Mouse (Mus musculus) MEL (cell line): ENCODE measurements around the gene Nrp1.

Experiments
- BHLHE40 ChIP-seq: IDR thresholded peaks from 2 replicates; pipeline ENCODE4 v1.6.1; 2012; ENCODE audit warnings: low read depth, mild to moderate bottlenecking, inconsistent platforms, low read length, improper control_type of control experiment, borderline replicate concordance
- MAFK ChIP-seq: IDR thresholded peaks from 2 replicates; pipeline ENCODE4 v1.6.1; 2011; ENCODE audit warnings: low read depth, mild to moderate bottlenecking, low read length, improper control_type of control experiment, borderline replicate concordance
- TBP ChIP-seq: IDR thresholded peaks from 2 replicates; pipeline ENCODE4 v1.8.0; 2011; ENCODE audit warnings: low read depth, low read length, improper control_type of control experiment
- USF1 ChIP-seq: IDR thresholded peaks from 2 replicates; pipeline ENCODE4 v1.6.1; 2014; ENCODE audit warnings: low read depth, mild to moderate bottlenecking, inconsistent platforms, low read length, improper control_type of control experiment, moderate library complexity

DNA sequence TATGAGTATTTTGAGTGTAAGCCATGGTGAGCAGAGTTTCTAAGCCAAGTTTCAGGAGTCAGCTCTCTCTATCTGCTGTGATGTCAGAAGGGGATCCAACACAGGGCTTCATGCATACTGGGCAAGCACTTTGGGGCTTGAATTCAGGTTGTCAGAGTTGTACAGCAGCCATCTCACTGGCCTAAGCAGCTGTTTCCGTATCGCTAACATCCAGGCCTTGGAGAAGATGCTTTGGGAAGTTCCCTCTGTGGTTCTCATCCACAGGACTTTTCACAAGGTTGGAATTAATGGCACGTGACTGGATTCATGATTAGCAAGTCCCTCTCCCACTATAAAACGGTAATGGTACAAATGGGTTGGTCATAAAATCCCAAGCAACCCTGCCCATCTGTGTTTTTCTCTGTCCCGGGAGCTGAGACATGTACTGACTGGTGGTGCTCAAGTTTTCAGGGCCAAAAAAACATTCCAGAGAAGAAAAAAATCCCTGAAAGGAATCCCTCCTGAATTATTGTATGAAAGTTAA, 36.3 kb downstream of the Nrp1 start:
- TF ChIP-seq BHLHE40 (no peak), MAFK (no peak), TBP (no peak), USF1 (no peak)
